Mouse (Mus musculus): ENCODE results near the gene Sec24d. TPM values are rescaled to one million over a fixed set of nuclear protein-coding genes. Genes with fewer than 3 reads are reported as not detected.
A peak's percentile ranks its signal among the peaks of the same experiment; 100 is the strongest.

The Sec24d gene
- polyA plus RNA-seq (2015; fragmentation: Nextera tagmentation; extraction: Ambion mirVana) = 14.0 and 16.2 TPM in 2 replicates

DNA sequence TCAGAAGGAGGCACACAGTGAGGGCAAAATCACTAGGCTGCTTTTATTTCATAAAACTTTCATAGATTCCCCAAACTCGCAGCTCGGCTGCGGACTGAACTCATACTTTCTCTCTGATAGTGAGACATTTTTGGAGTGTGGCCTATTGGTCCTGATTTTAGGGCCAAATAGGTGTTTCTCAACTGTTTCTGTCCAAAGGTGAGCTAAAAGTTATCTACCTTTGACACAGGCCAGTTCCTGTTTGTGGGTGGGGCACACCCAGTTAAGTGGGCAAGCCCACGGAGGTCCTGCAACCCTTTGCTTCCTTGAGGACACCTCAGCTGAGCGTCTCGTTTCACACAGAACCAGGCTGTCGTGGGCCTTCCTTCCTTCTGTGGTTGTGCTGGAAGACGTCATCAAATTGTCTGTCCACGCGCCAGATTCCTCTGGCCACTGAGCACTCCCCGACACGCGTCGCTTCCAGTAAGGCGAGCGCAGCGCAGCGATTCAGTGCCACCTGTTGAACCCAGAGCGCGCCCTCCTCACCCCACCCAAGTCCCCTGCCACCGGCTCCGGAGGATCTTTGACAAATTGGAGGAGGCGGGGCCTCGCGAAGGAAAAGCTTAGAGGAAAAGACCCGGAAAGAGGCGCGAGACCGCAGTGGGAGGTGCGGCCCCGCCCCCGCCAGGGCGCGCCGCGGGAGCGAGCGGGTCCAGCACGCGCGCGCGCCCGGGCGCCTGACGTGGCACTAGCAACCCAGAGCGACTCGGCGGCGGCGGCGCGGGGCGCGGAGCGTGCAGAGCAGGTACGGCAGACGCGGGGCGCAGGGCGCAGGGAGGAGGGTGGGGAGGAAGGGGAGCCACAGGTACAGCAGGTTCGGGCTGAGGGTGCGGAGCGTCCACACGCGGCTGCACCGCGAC lies at the start of gene Sec24d:
Gene Sec24d (plus strand): TSS at position 703 of the 899 bp plus-strand sequence.
- H3K9me3 ChIP-seq (replicated peaks; ENCODE audit: control insufficient read depth, low read length, poor library complexity, severe bottlenecking) = no peaks in the 10 kb centered on the region
- peak; percentile 95 for ATAC-seq
- H3K27me3 ChIP-seq (ENCODE audit: control insufficient read depth, insufficient read depth, low read depth, low read length) = no peaks in the 10 kb centered on the region
- peaks cover 2% of the 10 kb centered on the region; the same call in 1 of the 2 replicates for H3K4me1 ChIP-seq (ENCODE audit: control insufficient read depth, insufficient read depth, low read length)
- H3K9ac ChIP-seq (ENCODE audit: low read depth, low read length) = peak within 1 kb of the TSS; percentile 71
- no peaks in the 10 kb centered on the region for H3K36me3 ChIP-seq (ENCODE audit: control insufficient read depth, insufficient read depth, low read length)
- H3K27ac ChIP-seq (ENCODE audit: low read length) = peak within 1 kb of the TSS; percentile 9; the same call in 1 of the 2 replicates
- peak within 1 kb of the TSS; percentile 95 for H3K4me2 ChIP-seq (ENCODE audit: low read length)
- WGBS = 3% methylated on average over 66 of the region's 68 CpGs
- H3K4me3 ChIP-seq (ENCODE audit: low read depth, low read length) = peak within 1 kb of the TSS; percentile 65

DNA sequence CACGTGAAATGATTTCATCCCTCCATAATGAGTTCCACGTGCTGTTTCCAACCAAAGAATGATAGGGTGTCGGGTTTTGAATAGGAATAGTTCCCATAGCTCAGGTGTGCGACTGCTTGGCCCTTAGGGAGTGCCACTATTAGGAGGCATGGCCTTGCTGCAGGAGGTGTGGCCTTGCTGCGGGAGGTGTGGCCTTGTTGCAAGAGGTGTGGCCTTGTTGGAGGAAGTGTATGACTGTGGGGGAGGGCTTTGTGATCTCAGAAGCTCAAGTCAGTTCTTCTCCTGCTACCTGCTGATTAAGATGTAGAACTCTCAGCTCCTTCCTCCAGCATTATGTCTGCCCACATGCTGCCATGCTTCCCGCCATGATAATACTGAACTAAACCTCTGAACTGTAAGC lies 48.6 kb upstream of the Sec24d start:
- WGBS = 63% methylated on average over 6 of the region's 6 CpGs

DNA sequence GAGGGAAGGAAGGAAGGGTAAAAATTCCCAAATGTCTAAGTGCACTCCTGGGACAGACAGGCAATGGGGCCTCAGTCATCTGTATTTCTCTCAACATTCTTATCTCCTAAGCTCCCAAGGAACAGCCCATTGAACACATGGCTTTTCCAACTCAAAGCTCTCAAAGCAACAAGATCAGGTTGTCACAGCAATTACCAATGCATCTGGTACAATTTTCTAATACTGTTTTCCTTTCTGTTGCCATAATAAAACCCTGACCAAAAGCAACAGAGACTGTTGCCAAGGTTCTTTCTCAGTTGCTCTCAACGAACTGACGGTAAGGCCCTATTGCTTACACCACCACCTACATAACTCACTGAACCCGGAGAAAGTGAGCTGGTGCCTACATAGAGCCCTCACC lies 40.0 kb upstream of the Sec24d start:
- H3K9me3 ChIP-seq (replicated peaks; ENCODE audit: control insufficient read depth, low read length, poor library complexity, severe bottlenecking) = no peaks in the 10 kb centered on the region
- no peak overlapping the region for H3K9ac ChIP-seq (ENCODE audit: low read depth, low read length)
- WGBS = 93% methylated on average over 3 of the region's 3 CpGs
- no peak for ATAC-seq
- no peaks in the 10 kb centered on the region for H3K36me3 ChIP-seq (ENCODE audit: control insufficient read depth, insufficient read depth, low read length)
- no peak overlapping the region for H3K4me3 ChIP-seq (ENCODE audit: low read depth, low read length)
- H3K4me1 ChIP-seq (ENCODE audit: control insufficient read depth, insufficient read depth, low read length) = no peaks in the 10 kb centered on the region
- no peak overlapping the region for H3K4me2 ChIP-seq (ENCODE audit: low read length)
- H3K27ac ChIP-seq (ENCODE audit: low read length) = no peak overlapping the region
- H3K27me3 ChIP-seq (ENCODE audit: control insufficient read depth, insufficient read depth, low read depth, low read length) = no peaks in the 10 kb centered on the region

More for the DNA sequence above, 48.6 kb upstream of the Sec24d start:
- no peaks in the 10 kb centered on the region for H3K9me3 ChIP-seq (replicated peaks; ENCODE audit: control insufficient read depth, low read length, poor library complexity, severe bottlenecking)
- no peak overlapping the region for H3K9ac ChIP-seq (ENCODE audit: low read depth, low read length)
- no peaks in the 10 kb centered on the region for H3K27me3 ChIP-seq (ENCODE audit: control insufficient read depth, insufficient read depth, low read depth, low read length)
- H3K27ac ChIP-seq (ENCODE audit: low read length) = no peak overlapping the region
- no peak overlapping the region for H3K4me3 ChIP-seq (ENCODE audit: low read depth, low read length)
- no peak overlapping the region for H3K4me2 ChIP-seq (ENCODE audit: low read length)
- no peak for ATAC-seq
- H3K4me1 ChIP-seq (ENCODE audit: control insufficient read depth, insufficient read depth, low read length) = no peaks in the 10 kb centered on the region
- H3K36me3 ChIP-seq (ENCODE audit: control insufficient read depth, insufficient read depth, low read length) = no peaks in the 10 kb centered on the region

DNA sequence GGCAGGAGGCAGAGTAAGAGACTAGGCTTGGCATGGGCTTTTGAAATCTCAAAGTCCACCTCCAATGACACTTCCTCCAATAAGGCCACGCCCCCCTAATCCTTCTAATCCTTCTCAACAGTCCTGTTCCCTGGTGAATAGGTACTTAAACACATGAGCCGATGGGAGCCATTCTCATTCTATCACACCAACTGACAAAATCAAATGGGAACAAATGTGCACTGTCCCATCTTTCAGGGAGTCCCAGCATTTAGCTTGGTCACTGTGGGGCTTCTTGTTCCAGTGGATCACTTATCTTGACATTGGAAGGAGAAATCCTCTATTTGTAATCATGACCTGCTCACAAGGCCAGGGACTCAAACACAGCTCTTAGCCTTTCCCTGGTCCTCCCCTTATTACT lies 35.6 kb upstream of the Sec24d start:
- no peaks in the 10 kb centered on the region for H3K9me3 ChIP-seq (replicated peaks; ENCODE audit: control insufficient read depth, low read length, poor library complexity, severe bottlenecking)
- no peak for ATAC-seq
- no peaks in the 10 kb centered on the region for H3K36me3 ChIP-seq (ENCODE audit: control insufficient read depth, insufficient read depth, low read length)
- no peak overlapping the region for H3K9ac ChIP-seq (ENCODE audit: low read depth, low read length)
- no peak overlapping the region for H3K4me3 ChIP-seq (ENCODE audit: low read depth, low read length)
- no peak overlapping the region for H3K4me2 ChIP-seq (ENCODE audit: low read length)
- 82% methylated on average over 2 of the region's 2 CpGs for WGBS
- no peaks in the 10 kb centered on the region for H3K27me3 ChIP-seq (ENCODE audit: control insufficient read depth, insufficient read depth, low read depth, low read length)
- H3K4me1 ChIP-seq (ENCODE audit: control insufficient read depth, insufficient read depth, low read length) = peaks cover 10% of the 10 kb centered on the region
- no peak overlapping the region for H3K27ac ChIP-seq (ENCODE audit: low read length)

DNA sequence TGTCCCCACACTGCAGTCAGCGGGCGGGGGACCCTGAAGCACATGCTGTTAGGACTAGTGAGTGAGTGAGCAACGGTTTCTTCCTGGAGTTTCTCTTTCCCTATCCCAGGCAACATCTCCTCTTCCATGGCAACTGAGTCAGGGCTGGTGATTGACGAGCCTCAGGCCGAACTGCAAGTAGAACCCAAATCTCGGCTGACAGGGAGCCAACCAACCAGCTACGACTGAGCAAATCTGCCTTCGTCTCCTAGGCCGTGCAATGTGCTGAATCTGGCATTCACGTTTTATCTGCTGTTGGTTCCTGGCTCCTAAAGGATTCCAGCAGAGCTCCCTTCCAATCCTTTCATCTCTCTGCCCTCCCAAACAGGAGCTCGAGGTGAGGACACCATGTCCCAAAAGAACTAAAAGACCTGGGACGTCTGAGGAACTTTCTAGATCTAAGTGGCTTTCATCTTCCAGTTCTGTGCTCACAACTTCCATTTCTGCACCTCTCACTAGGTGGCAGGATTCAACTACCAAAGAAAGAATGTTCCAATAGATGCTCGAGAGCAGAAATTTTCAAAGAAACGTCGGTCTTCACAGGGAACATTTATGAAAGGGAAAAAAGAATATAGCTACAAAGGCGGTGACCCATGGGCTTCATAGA lies 32.9 kb upstream of the Sec24d start:
- no peak overlapping the region for H3K27ac ChIP-seq (ENCODE audit: low read length)
- H3K36me3 ChIP-seq (ENCODE audit: control insufficient read depth, insufficient read depth, low read length) = no peaks in the 10 kb centered on the region
- no peak overlapping the region for H3K4me2 ChIP-seq (ENCODE audit: low read length)
- H3K9ac ChIP-seq (ENCODE audit: low read depth, low read length) = no peak overlapping the region
- H3K27me3 ChIP-seq (ENCODE audit: control insufficient read depth, insufficient read depth, low read depth, low read length) = no peaks in the 10 kb centered on the region
- H3K4me3 ChIP-seq (ENCODE audit: low read depth, low read length) = no peak overlapping the region
- peak; percentile 62 for ATAC-seq
- WGBS = 41% methylated on average over 16 of the region's 16 CpGs
- peaks cover 10% of the 10 kb centered on the region for H3K4me1 ChIP-seq (ENCODE audit: control insufficient read depth, insufficient read depth, low read length)
- no peaks in the 10 kb centered on the region for H3K9me3 ChIP-seq (replicated peaks; ENCODE audit: control insufficient read depth, low read length, poor library complexity, severe bottlenecking)

DNA sequence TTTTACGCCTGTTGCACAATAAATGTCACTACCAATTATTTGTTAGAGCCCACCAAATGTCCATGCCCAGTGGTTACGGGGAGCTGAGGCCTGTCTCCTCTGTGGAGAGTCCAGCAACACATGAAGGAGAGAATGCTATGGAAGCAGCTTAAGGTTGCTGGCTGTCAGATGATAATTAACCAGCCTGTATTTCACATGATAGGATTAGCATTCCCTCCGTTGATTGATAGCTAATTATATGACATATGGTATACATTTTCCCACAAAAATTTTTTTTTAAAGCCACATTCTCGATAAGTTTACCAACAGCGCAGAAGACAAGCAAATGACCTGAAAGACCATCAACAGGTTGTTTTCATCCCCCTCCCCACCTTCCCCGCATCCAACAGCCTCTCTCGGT lies 31.8 kb upstream of the Sec24d start:
- Histone ChIP-seq H3K4me2 (ENCODE audit: low read length) (peak overlapping the region; percentile 86), H3K27me3 (ENCODE audit: control insufficient read depth, insufficient read depth, low read depth, low read length) (no peaks in the 10 kb centered on the region), H3K27ac (ENCODE audit: low read length) (no peak overlapping the region), H3K9ac (ENCODE audit: low read depth, low read length) (peak overlapping the region; percentile 52), H3K4me1 (ENCODE audit: control insufficient read depth, insufficient read depth, low read length) (peaks cover 10% of the 10 kb centered on the region), H3K36me3 (ENCODE audit: control insufficient read depth, insufficient read depth, low read length) (no peaks in the 10 kb centered on the region), H3K9me3 (replicated peaks; ENCODE audit: control insufficient read depth, low read length, poor library complexity, severe bottlenecking) (no peaks in the 10 kb centered on the region), H3K4me3 (ENCODE audit: low read depth, low read length) (peak overlapping the region; percentile 46)
- WGBS = 15% methylated on average over 7 of the region's 7 CpGs
- ATAC-seq = no peak

DNA sequence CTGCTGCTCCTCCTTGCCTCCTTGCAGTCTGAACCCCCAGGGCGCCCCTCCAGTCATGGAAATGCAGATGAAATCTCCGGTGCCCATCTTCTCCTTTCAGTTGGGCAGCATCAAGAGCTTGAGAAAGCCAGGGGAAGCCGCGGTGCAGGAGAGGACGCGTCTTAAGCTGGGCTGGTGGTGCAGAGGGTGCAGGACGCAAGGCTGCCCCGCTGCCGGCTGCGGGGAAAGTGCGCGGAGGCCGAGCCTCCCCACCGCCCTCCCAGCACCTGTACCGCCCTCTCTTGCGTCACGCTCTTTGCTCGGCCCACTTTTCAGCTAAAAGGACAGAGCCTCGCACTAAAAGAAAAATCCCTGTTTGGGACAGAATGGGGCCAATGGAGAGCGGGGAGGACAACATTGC lies 31.3 kb upstream of the Sec24d start, which contains the start of gene Synpo2:
Gene Synpo2 (minus strand): TSS at position 229 of the 400 bp plus-strand sequence.
- H3K4me3 ChIP-seq (ENCODE audit: low read depth, low read length) = peak within 1 kb of the TSS; percentile 46
- peak; percentile 79 for ATAC-seq
- H3K4me1 ChIP-seq (ENCODE audit: control insufficient read depth, insufficient read depth, low read length) = peaks cover 10% of the 10 kb centered on the region
- WGBS = under 1% methylated on average over 20 of the region's 20 CpGs
- no peaks in the 10 kb centered on the region for H3K27me3 ChIP-seq (ENCODE audit: control insufficient read depth, insufficient read depth, low read depth, low read length)
- H3K9me3 ChIP-seq (replicated peaks; ENCODE audit: control insufficient read depth, low read length, poor library complexity, severe bottlenecking) = no peaks in the 10 kb centered on the region
- H3K9ac ChIP-seq (ENCODE audit: low read depth, low read length) = peak within 1 kb of the TSS; percentile 52
- peak within 1 kb of the TSS; percentile 86 for H3K4me2 ChIP-seq (ENCODE audit: low read length)
- H3K36me3 ChIP-seq (ENCODE audit: control insufficient read depth, insufficient read depth, low read length) = no peaks in the 10 kb centered on the region
- no peak within 1 kb of the TSS for H3K27ac ChIP-seq (ENCODE audit: low read length)

DNA sequence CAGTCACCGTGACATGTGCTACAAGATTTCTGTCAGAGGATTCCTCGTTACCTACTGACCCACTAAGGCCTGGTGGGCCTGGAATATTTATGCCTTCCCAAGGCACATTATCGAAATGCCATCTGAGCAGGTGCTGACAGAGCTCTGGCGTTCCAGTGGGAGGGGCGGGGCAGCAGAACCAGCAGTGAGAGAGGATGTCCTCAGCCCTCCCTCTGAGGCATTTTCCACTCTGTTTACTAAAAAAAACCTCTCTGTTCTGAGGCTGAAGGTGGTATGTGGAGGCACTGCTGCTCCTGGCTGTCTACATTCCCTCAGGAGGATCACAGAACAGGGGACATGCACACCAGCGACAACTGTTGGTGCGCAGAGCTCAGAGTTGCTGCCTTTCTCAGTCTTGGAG lies 30.2 kb upstream of the Sec24d start:
- 22% methylated on average over 7 of the region's 7 CpGs for WGBS
- no peak for ATAC-seq

DNA sequence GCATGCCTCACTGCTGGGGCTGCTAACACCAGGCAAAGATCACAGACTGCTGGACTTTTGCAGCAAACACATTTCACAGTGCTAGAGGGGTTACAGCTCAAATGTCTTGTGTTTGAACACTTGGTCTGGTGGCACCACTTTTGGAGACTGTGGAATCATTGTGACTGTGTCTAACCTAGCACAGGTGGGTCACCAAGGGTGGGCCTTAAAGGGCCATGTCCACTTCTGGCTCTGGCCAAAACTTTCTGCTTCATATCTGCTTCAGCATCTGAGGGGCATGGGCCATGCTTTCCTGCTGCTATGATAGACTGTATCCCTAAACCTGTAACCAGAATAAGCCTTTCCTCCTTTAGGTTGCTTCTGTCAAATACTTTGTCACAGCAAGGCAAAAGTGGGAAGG lies 29.8 kb upstream of the Sec24d start:
- peaks cover 10% of the 10 kb centered on the region for H3K4me1 ChIP-seq (ENCODE audit: control insufficient read depth, insufficient read depth, low read length)
- no peak for ATAC-seq
- H3K27ac ChIP-seq (ENCODE audit: low read length) = no peak overlapping the region
- H3K4me3 ChIP-seq (ENCODE audit: low read depth, low read length) = no peak overlapping the region
- H3K36me3 ChIP-seq (ENCODE audit: control insufficient read depth, insufficient read depth, low read length) = no peaks in the 10 kb centered on the region
- no peaks in the 10 kb centered on the region for H3K9me3 ChIP-seq (replicated peaks; ENCODE audit: control insufficient read depth, low read length, poor library complexity, severe bottlenecking)
- no peak overlapping the region for H3K4me2 ChIP-seq (ENCODE audit: low read length)
- no peaks in the 10 kb centered on the region for H3K27me3 ChIP-seq (ENCODE audit: control insufficient read depth, insufficient read depth, low read depth, low read length)
- H3K9ac ChIP-seq (ENCODE audit: low read depth, low read length) = no peak overlapping the region

More for the DNA sequence above, 30.2 kb upstream of the Sec24d start:
- Histone ChIP-seq H3K4me1 (ENCODE audit: control insufficient read depth, insufficient read depth, low read length) (peaks cover 10% of the 10 kb centered on the region), H3K9ac (ENCODE audit: low read depth, low read length) (no peak overlapping the region), H3K4me3 (ENCODE audit: low read depth, low read length) (no peak overlapping the region), H3K27ac (ENCODE audit: low read length) (no peak overlapping the region), H3K36me3 (ENCODE audit: control insufficient read depth, insufficient read depth, low read length) (no peaks in the 10 kb centered on the region), H3K9me3 (replicated peaks; ENCODE audit: control insufficient read depth, low read length, poor library complexity, severe bottlenecking) (no peaks in the 10 kb centered on the region), H3K27me3 (ENCODE audit: control insufficient read depth, insufficient read depth, low read depth, low read length) (no peaks in the 10 kb centered on the region), H3K4me2 (ENCODE audit: low read length) (no peak overlapping the region)

Data from midbrain, embryonic 16.5 days (tissue).